In the genomic region with DNA sequence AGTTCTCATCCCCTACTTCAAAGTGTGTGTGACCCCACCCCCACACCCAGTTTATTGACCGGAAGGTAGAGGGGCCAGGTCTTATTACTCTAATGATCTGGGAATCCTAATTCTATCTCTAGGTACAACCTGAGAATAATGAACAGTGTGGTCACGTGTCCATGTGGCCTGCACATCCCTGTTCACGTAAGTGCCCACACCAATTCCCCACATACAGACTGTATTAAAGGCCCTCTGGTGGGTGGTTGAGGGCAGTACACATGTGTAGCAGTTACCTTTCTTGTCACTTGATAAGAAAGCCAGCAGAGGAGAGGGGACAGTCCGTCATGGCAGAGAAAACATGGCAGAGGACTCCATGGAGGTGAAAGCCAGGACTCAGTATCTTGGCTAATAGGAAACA, we compare ENCODE assay signal across 13 mouse cellular contexts. TPM values are rescaled to one million over a fixed set of nuclear protein-coding genes. Genes with fewer than 3 reads are reported as not detected.
DNase-seq lines count a peak whose midpoint lies in the region; ATAC-seq and TF ChIP-seq lines count a peak whose summit lies in the region.
"Had no signal": no experiment of that assay in that cellular context is flagged by ENCODE, and none has a peak within 500 bp of the region (broad histone marks: within the 10 kb centered on the region; RNA-seq: fewer than 3 reads in every experiment).

No protein-coding gene starts in this region.

- H3K4me3 ChIP-seq in forebrain, embryonic 14.5 days (ENCODE audit: low read depth, low read length), result no peak overlapping the region
- H3K4me3 ChIP-seq in forebrain, embryonic 10.5 days, result no peak overlapping the region
- no peak overlapping the region for H3K4me3 ChIP-seq in lung, embryonic 14.5 days (ENCODE audit: low read depth, low read length)
- H3K4me3 ChIP-seq: forebrain, embryonic 15.5 days; megakaryocyte, embryonic 14.5 days had no signal

- DNase-seq in forebrain, embryonic 14.5 days (ENCODE audit: low spot score), result peak; percentile 11
- no peak for DNase-seq in forebrain, embryonic 10.5 days (ENCODE audit: extremely low spot score, low spot score)
- DNase-seq in lung, embryonic 14.5 days, result peak; percentile 21
- no peak for DNase-seq in lung, postnatal 25 days (ENCODE audit: low spot score)
- DNase-seq in Muller cell, postnatal 12 days (ENCODE audit: inconsistent ontology term), result peak; percentile 9
- DNase-seq in testis, postnatal 14 days (ENCODE audit: low spot score), result no peak
- DNase-seq in urinary bladder, postnatal 36 days (ENCODE audit: low spot score in 2 of 2), result no peak
- DNase-seq: heart, postnatal 10 days; layer of hippocampus, postnatal 36 days; right cerebral cortex, adult 18-20 months had no signal

- WGBS in forebrain, embryonic 14.5 days, result 65% methylated on average over 4 of the region's 4 CpGs
- WGBS in forebrain, embryonic 10.5 days, result 87% methylated on average over 4 of the region's 4 CpGs
- 66% methylated on average over 4 of the region's 4 CpGs for WGBS in lung, embryonic 14.5 days

- H3K27me3 ChIP-seq in forebrain, embryonic 14.5 days (replicated peaks; ENCODE audit: control insufficient read depth, insufficient read depth, low read length), result no peaks in the 10 kb centered on the region
- no peaks in the 10 kb centered on the region for H3K27me3 ChIP-seq in forebrain, embryonic 10.5 days (ENCODE audit: poor library complexity, severe bottlenecking)
- H3K27me3 ChIP-seq in lung, embryonic 14.5 days (ENCODE audit: insufficient read depth, low read length), result no peaks in the 10 kb centered on the region
- H3K27me3 ChIP-seq: forebrain, embryonic 15.5 days; megakaryocyte, embryonic 14.5 days had no signal

- H3K4me1 ChIP-seq in forebrain, embryonic 14.5 days (ENCODE audit: control insufficient read depth, insufficient read depth, low read length), result peaks cover 3% of the 10 kb centered on the region
- H3K4me1 ChIP-seq in forebrain, embryonic 10.5 days, result peaks cover 11% of the 10 kb centered on the region
- H3K4me1 ChIP-seq in lung, embryonic 14.5 days (ENCODE audit: insufficient read depth), result peaks cover 3% of the 10 kb centered on the region; the same call in 1 of the 2 replicates

- ATAC-seq in forebrain, embryonic 14.5 days, result no peak
- ATAC-seq in lung, embryonic 14.5 days (ENCODE audit: insufficient read depth), result no peak
- 0 out of 2 replicates have a peak, but pooled peaks have one; percentile 26 for ATAC-seq in megakaryocyte-erythroid progenitor cell, adult 5-6 weeks (replicated peaks; ENCODE audit: low FRiP score, low TSS enrichment, poor library complexity, severe bottlenecking)
- ATAC-seq: forebrain, embryonic 15.5 days had no signal

- H3K4me2 ChIP-seq in forebrain, embryonic 14.5 days (ENCODE audit: low read length), result no peak overlapping the region
- H3K4me2 ChIP-seq in lung, embryonic 14.5 days, result no peak overlapping the region
- H3K4me2 ChIP-seq: forebrain, embryonic 15.5 days had no signal

- H3K9ac ChIP-seq in forebrain, embryonic 14.5 days (ENCODE audit: low read length), result no peak overlapping the region
- no peak overlapping the region for H3K9ac ChIP-seq in lung, embryonic 14.5 days
- H3K9ac ChIP-seq: forebrain, embryonic 15.5 days had no signal

- TF ChIP-seq CTCF in lung, embryonic 14.5 days (IDR thresholded peaks at IDR 0.05; ENCODE audit: low read depth), result peak; percentile 53

- H3K9me3 ChIP-seq in forebrain, embryonic 14.5 days (replicated peaks; ENCODE audit: control insufficient read depth, low read length), result no peaks in the 10 kb centered on the region
- no peaks in the 10 kb centered on the region for H3K9me3 ChIP-seq in forebrain, embryonic 10.5 days
- H3K9me3 ChIP-seq in lung, embryonic 14.5 days (ENCODE audit: low read depth, low read length), result no peaks in the 10 kb centered on the region
- H3K9me3 ChIP-seq: forebrain, embryonic 15.5 days; megakaryocyte, embryonic 14.5 days had no signal

- H3K36me3 ChIP-seq in forebrain, embryonic 14.5 days (ENCODE audit: control insufficient read depth, insufficient read depth, low read length), result peaks cover 56% of the 10 kb centered on the region
- H3K36me3 ChIP-seq in forebrain, embryonic 10.5 days (replicated peaks), result peaks cover 74% of the 10 kb centered on the region
- H3K36me3 ChIP-seq in lung, embryonic 14.5 days (ENCODE audit: insufficient read depth), result peaks cover 66% of the 10 kb centered on the region

- no peak overlapping the region for H3K27ac ChIP-seq in forebrain, embryonic 14.5 days (ENCODE audit: low read depth, low read length)
- no peak overlapping the region for H3K27ac ChIP-seq in forebrain, embryonic 10.5 days
- H3K27ac ChIP-seq in lung, embryonic 14.5 days (ENCODE audit: low read depth), result no peak overlapping the region
- H3K27ac ChIP-seq: forebrain, embryonic 15.5 days had no signal

RNA-seq across cellular contexts. Expression of gene Rpain, which starts 3.9 kb away (rescaled TPM):
- polyA plus RNA-seq in forebrain, embryonic 14.5 days (2014; fragmentation: Nextera tagmentation; extraction: Ambion mirVana), result 81.1 and 83.8 TPM in 2 replicates
- 83.8 and 93.9 TPM in 2 replicates for polyA plus RNA-seq in forebrain, embryonic 10.5 days (2016; fragmentation: Nextera tagmentation; extraction: Ambion mirVana)
- polyA plus RNA-seq in lung, embryonic 14.5 days (2014; fragmentation: Nextera tagmentation; extraction: Ambion mirVana), result 64.7 and 69.7 TPM in 2 replicates
- 97.4 and 159 TPM in 2 replicates for total RNA-seq in megakaryocyte-erythroid progenitor cell, adult 5-6 weeks (2014; fragmentation: Nextera tagmentation)
- 26.1 and 40.1 TPM in 2 replicates for total RNA-seq in megakaryocyte-erythroid progenitor cell, adult 5-6 weeks (2017)

RNA-seq across cellular contexts. Expression of gene Nup88, which starts 4.2 kb away (rescaled TPM):
- 156 and 160 TPM in 2 replicates for polyA plus RNA-seq in forebrain, embryonic 14.5 days (2014; fragmentation: Nextera tagmentation; extraction: Ambion mirVana)
- polyA plus RNA-seq in forebrain, embryonic 10.5 days (2016; fragmentation: Nextera tagmentation; extraction: Ambion mirVana), result 150 and 155 TPM in 2 replicates
- polyA plus RNA-seq in lung, embryonic 14.5 days (2014; fragmentation: Nextera tagmentation; extraction: Ambion mirVana), result 126 and 135 TPM in 2 replicates
- total RNA-seq in megakaryocyte-erythroid progenitor cell, adult 5-6 weeks (2014; fragmentation: Nextera tagmentation), result 108 and 155 TPM in 2 replicates
- 152 and 196 TPM in 2 replicates for total RNA-seq in megakaryocyte-erythroid progenitor cell, adult 5-6 weeks (2017)

RNA-seq across cellular contexts. Expression of gene C1qbp, which starts 8.9 kb away (rescaled TPM):
- 180 and 191 TPM in 2 replicates for polyA plus RNA-seq in forebrain, embryonic 14.5 days (2014; fragmentation: Nextera tagmentation; extraction: Ambion mirVana)
- polyA plus RNA-seq in forebrain, embryonic 10.5 days (2016; fragmentation: Nextera tagmentation; extraction: Ambion mirVana), result 366 and 369 TPM in 2 replicates
- polyA plus RNA-seq in lung, embryonic 14.5 days (2014; fragmentation: Nextera tagmentation; extraction: Ambion mirVana), result 264 and 276 TPM in 2 replicates
- 583 and 631 TPM in 2 replicates for total RNA-seq in megakaryocyte-erythroid progenitor cell, adult 5-6 weeks (2014; fragmentation: Nextera tagmentation)
- 97.5 and 154 TPM in 2 replicates for total RNA-seq in megakaryocyte-erythroid progenitor cell, adult 5-6 weeks (2017)

RNA-seq across cellular contexts. Expression of gene Dhx33, which starts 30.3 kb away (rescaled TPM):
- 11.9 and 15.3 TPM in 2 replicates for polyA plus RNA-seq in forebrain, embryonic 14.5 days (2014; fragmentation: Nextera tagmentation; extraction: Ambion mirVana)
- polyA plus RNA-seq in forebrain, embryonic 10.5 days (2016; fragmentation: Nextera tagmentation; extraction: Ambion mirVana), result 27.5 and 28.6 TPM in 2 replicates
- polyA plus RNA-seq in lung, embryonic 14.5 days (2014; fragmentation: Nextera tagmentation; extraction: Ambion mirVana), result 27.2 and 27.7 TPM in 2 replicates
- total RNA-seq in megakaryocyte-erythroid progenitor cell, adult 5-6 weeks (2014; fragmentation: Nextera tagmentation), result 34.9 and 44.1 TPM in 2 replicates
- total RNA-seq in megakaryocyte-erythroid progenitor cell, adult 5-6 weeks (2017), result 54.4 and 55.9 TPM in 2 replicates

RNA-seq across cellular contexts. Expression of gene Mis12, which starts 45.5 kb away (rescaled TPM):
- 25.8 and 27.1 TPM in 2 replicates for polyA plus RNA-seq in forebrain, embryonic 14.5 days (2014; fragmentation: Nextera tagmentation; extraction: Ambion mirVana)
- polyA plus RNA-seq in forebrain, embryonic 10.5 days (2016; fragmentation: Nextera tagmentation; extraction: Ambion mirVana), result 67.8 and 73.9 TPM in 2 replicates
- polyA plus RNA-seq in lung, embryonic 14.5 days (2014; fragmentation: Nextera tagmentation; extraction: Ambion mirVana), result 43.4 and 48.2 TPM in 2 replicates
- total RNA-seq in megakaryocyte-erythroid progenitor cell, adult 5-6 weeks (2014; fragmentation: Nextera tagmentation), result 21.2 and 26.6 TPM in 2 replicates
- total RNA-seq in megakaryocyte-erythroid progenitor cell, adult 5-6 weeks (2017), result 30.4 and 32.5 TPM in 2 replicates

Comparison
In these comparisons a context has a peak if more than half of its experiments do, and no peak if none do; other contexts are left out.
1. DNase-seq: peak in forebrain, embryonic 14.5 days (single experiment), lung, embryonic 14.5 days (single experiment) and Muller cell, postnatal 12 days (single experiment); none in forebrain, embryonic 10.5 days (single experiment), lung, postnatal 25 days (single experiment), testis, postnatal 14 days (single experiment) and urinary bladder, postnatal 36 days (0 of 2).